Mouse (Mus musculus) frontal cortex, postnatal 14 days (tissue): ENCODE results near the gene Dtymk.
"Not testable (repeated sequence)": the region's sequence is repeated elsewhere in the genome, so short reads cannot be mapped to it uniquely, and the experiment has no call there.

Source experiments
- DNase-seq, 2 experiments: peaks; one replicate each; pipeline ENCODE4 v3.0.0; 2022; ENCODE audit warnings: low spot score in 2 of 2

The Dtymk gene

GRCm38 (mm10) chr1:93801741-93802238, at the start of gene Dtymk:
Gene Dtymk, minus strand, starts transcription at chr1:93801934.
- peak; percentile 88 to 89 for DNase-seq

GRCm38 (mm10) chr1:93845766-93846366, 44.1 kb upstream of the Dtymk start:
- not testable (repeated sequence) for DNase-seq

GRCm38 (mm10) chr1:93838569-93838968, 36.8 kb upstream of the Dtymk start:
- DNase-seq: not testable (repeated sequence)

DNA sequence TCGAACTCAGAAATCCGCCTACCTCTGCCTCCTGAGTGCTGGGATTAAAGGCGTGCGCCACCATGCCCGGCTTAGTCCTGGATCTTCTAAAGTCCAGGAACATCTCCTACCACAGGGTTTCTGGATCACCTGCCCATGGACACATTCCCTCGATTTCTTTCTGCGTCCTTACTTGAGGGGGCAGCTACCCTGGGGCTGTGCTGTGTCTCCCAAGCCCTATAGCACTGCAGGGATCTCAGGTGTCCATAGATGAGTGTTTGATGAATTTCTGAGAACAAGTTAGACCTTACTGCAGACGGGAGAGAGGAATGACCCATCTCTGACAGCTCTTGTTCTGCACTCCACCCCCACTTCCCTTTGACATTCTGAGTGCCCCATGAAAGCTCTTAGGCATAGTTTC, 35.6 kb upstream of the Dtymk start:
- DNase-seq: no peak

GRCm38 (mm10) chr1:93836532-93836913, 34.8 kb upstream of the Dtymk start:
- no peak for DNase-seq

DNA sequence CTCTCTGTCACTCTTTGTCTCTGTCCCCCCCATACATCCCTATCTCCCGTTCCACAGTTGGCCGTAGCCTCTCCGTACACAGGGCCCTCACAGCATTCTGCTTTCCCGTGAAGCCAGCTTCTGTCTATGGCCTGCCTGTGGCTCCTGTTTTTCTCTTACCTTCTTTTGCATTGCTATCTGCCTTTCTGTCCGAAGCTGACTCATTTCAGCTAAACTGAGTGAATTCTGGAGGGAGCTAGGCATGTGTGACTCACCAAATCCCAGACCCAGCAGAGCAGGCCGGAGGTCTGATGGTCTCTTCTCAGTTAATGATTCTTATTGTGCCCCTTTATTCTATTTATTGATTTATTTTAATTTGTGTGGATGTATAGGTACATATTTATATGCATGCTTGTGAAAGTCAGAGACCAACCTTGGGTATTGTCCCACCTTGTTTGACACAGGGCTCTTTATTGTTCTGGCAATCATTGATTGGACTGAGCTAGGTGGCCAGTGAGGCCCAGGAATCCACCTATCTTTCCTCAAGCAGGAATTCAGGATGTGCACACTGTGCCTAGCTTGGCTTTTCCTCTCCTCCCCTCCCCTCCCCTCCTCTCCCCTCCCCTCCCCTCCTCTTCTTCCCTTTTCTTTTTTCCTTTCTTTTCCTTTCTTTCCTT, 34.3 kb upstream of the Dtymk start:
- no peak for DNase-seq

DNA sequence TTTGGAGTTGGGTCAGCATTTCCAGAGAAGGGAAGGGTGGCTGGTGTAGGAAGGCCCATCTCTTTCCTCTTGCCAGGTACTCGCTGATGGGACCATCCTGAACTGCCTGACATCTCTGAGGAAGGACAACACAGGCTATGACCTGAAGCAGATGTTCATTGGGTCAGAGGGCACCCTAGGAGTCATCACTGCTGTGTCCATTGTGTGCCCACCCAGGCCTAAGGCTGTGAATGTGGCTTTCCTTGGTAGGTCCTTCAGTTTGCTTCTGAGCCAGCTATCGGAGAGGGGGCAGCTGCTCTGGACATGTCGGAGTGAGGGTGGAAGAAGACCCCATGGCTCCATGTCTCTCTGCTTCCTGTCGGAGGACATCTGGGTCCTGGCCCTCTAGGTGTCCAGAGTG, 33.5 kb upstream of the Dtymk start:
- no peak for DNase-seq

GRCm38 (mm10) chr1:93834671-93835150, 33.0 kb upstream of the Dtymk start:
- DNase-seq: no peak

DNA sequence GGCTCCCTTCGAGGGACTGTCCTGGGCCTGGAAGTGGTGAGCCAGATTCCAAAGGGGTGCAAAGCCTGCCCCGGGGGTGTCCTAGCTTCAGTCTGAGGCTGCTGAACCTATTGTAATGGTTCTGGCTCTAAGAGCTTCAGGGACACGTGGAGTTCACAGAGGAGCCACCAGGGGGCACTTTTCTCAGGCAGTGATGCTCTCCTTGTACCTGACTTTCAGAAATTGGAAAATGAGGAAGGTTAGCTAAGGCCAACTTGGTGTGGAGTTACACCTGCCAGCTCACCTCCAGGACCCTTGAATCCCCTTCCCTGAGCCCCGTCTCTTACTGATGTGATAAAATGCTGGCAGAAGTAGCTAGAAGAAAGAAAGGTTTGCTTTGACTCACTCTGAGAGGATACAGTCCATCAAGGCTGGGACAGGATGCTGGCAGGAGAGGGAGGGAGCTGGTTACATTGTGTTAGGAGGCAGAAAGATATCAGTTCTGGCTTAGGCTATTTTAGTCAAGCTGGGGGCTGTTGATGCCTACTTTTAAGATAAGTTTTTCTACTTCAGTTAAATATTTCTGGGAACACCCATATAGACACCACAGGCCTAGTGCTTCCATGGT, 31.1 kb upstream of the Dtymk start:
- not testable (repeated sequence) for DNase-seq

DNA sequence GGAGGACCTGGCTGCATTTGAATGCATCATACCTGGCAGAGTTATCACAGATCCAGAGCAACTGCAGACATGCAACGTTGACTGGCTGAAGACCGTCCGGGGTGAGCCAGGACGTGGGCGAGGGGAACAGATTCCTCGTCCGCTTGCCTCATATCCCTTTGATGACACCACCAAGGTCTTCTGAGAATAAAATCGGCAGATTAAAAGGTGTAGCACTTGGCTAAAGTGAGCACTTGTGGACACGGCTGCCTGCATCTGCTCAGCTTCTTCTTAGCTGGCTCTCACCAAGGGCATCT, 24.8 kb upstream of the Dtymk start:
- DNase-seq: no peak

- DNase-seq: peak in 1 of 2 experiments; percentile 13
These were observed 24.2 kb upstream of the Dtymk start for GRCm38 (mm10) chr1:93825771-93826539.

DNA sequence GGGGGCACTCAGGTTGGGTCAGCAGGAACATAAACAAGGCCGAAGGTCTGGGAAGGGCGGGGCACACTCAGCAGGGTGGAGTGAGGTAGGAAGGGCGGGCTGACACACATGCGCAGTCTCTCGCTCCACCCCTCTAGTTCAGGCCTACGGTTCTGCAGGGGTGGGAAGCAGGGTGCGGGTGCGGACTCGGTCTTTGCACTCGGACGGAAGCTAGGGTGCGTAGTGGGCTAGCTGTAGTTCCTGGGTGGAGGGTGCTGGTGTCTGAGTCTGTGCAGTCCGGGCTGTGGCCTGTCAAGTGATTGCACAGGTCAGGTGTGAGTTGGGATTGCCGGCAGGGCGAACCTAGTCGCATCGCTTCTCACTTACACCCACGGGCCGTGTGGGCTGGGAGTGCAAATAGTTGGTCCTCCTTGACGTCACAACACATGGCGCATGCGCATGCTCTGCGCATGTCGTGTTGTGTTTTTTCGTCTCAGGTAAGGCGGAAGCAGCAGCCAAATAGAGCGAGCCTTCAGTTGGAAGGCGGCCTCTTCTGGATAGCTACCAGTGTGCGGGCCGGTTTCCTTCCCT, 23.5 kb upstream of the Dtymk start:
- DNase-seq: peak; percentile 91 to 94

- no peak for DNase-seq
These were observed 22.9 kb upstream of the Dtymk start, which contains the start of gene D2hgdh for GRCm38 (mm10) chr1:93824609-93825008. Gene D2hgdh, plus strand, starts transcription at chr1:93824909.

DNA sequence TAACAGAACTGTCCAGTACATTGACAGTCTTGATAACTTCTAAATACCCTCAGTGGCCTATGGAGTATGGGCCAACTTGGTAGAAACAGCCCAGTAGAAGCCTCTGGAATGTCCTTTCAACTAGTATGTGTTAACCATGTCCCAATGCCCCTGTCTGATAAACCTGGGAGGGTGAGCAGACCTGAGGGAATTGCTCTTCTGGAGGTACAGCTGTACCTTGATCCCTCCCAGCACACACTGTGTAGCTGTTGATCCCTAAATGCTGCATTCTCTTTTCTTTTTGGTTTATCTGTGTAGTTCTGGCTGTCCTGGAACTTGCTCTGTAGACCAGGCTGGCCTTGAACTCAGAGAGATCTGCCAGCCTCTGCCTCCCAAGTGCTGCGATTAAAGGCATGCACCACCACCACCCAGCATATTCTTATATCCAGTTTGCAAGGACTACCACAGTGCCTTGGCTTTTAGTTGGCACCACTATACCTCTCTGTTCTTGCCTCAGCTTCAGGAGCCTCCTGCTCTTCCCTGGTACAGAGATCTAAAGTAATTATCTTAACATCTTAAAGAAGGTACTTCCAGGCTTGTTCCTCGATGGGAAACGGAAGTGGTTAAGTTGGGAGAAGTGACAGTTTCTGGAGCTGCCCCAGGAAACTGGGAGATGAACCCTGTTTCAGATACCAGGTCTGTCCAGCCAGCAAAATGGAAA, 22.2 kb upstream of the Dtymk start:
- DNase-seq: no peak

- DNase-seq: no peak
These were observed 17.0 kb upstream of the Dtymk start for GRCm38 (mm10) chr1:93818722-93819121.

DNA sequence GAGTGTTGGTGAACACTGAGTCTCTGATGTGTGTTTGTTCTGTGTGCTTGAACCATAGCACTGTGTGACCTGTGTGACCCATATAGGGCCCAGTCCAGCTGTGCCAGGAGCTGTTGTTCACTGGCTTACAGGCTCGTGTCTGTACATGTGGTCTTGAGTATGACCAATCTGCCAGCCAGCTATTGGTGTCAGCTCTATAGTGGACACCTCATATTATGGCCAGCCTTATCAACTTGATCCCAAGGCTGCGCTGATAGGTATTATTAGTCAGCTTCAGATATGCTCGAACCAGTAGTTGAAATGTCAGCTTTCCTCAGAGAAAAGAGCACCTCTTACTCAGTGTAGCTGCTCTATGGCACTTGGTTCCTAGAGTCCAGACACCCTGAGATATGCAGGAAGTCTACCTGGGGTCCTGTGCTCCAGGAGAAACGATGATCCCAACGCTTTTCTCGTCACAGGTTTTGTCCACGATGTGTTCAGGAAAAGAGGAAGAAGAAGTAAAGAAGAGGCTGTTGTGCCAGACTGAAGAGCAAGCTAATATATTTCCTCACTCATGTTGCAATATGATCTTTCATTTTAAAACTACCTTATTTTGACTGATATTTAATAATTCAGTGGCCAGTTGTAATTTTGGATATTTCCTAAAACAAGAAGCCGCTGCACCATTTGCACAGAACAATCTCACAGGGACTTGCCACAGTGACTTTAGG, 16.2 kb upstream of the Dtymk start:
- DNase-seq: no peak

GRCm38 (mm10) chr1:93811495-93812039, 9.8 kb upstream of the Dtymk start:
- DNase-seq: no peak

GRCm38 (mm10) chr1:93810011-93810410, 8.3 kb upstream of the Dtymk start:
- DNase-seq: no peak

DNA sequence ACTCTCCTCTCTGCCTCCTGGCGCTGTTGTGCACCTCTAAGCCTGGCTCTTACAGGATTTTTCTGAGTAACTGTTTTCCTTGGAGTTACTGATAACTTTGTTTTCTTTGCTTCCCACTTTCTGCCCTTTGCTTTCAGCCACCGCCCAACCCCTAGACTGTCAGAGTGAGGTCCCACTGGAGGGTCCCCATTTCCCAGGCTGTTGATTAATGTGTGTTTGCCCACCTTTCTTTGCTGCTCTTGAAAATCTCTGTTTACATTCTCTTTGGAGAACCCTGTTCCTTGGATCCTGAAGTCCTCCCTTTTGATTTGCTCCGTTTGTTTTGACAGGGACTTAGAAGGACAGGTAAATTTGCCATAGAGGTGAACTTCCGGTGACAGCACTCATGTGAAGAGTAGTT, 7.1 kb upstream of the Dtymk start:
- DNase-seq: no peak

GRCm38 (mm10) chr1:93805221-93805951, 3.7 kb upstream of the Dtymk start:
- DNase-seq: no peak
